Mouse (Mus musculus) neutrophil, adult 83 days (primary cell): Measurements from ENCODE around the gene Limk2. TPM values are rescaled to one million over a fixed set of nuclear protein-coding genes. Genes with fewer than 3 reads are reported as not detected.

Experiments
- total RNA-seq, 2 experiments: library from RNA; stranded (reverse); gene quantifications; one replicate each; pipeline ENCODE4 v1.2.4; 2023

Gene Limk2
- 10 to 100 TPM; 49.4 to 50.4 TPM for total RNA-seq

DNA sequence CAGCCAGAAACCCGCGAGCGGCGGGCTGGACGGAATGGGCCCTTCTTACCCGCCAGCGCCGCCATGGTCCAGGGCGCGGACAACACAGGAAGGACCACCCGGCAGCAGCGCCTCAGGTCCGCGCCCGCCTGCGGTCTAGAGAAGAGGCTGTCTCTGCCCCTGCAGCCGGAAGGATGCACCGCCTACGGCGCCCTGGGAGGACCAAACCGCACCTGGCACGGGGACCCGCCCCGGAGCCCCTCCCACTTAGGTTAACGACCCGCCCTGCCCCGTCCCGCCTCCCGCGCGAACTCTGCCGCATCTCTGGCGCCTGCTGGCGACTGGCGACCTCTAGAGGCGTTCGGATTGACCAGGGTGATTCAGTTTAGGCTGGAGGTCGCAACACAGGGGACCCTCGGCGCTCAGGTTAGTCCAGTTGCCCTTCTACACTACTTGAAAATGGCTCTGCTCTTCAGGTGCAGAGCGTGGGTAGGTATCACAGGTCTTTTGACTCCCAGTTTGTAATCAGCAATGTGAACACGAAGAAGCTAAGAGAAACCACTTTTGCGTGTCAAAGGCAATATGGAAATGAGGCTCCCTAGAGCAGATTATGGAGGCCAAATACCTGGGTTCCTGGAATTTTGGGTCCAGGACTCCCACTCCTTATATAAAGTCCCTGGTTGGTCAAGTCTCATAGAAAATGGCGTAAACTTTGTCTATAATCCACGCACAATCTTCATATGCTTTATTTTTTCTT, at the start of gene Limk2:
TSS of gene Limk2 (minus strand) at position 193 of the 736 bp plus-strand sequence.

DNA sequence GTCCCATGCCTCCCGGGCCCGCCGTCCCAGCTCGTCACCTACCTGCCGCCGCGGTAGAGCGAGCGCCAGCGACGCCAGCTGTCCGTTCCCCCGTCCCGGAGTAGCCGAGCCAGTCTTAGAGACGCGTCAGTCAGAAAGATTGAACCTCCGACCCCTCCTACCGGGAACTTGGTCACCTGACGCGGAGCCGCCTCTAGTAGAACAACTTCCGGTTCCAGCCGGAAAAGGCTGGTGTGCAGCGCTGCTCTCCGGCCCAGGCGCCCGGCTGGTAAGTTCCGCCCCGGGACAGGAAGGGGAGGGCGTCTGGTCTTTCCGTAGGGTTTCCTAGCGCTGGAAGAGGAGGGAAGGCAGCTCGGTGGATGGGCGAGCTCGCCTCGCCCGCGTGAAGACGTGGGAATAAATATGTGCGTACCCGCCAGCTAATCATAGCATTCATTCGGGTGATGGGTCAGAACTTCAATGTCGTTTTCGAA, 43.2 kb upstream of the Limk2 start, which contains the start of gene Rnf185:
TSS of gene Rnf185 (minus strand) at position 197 of the 473 bp plus-strand sequence.

DNA sequence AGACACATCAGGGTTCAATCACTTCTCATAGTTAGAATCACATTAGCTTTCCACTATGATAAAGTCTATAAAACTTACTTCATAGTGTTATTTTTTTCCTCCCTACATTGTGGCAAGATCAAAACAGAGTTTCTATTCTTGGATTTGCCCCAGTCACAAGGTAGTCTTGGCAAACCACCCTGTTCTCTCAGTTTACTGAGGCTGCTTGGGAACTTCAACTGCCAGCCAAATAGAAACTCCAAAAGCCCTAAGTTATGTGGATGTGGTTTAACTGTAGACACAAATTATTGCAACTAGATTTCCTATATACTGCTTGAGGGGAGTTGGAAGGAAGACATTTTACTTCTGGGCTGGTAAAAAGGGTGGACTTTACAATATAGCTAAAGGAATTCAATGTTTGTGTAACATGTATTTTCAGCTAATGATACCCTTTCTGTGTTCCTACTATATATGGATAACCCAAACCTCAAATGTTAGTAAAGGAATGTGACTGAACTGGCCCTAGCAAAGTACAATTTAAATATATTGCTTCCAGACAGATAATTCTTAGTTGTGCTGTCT, 79.0 kb downstream of the Limk2 start, which contains the start of gene Pik3ip1:
TSS of gene Pik3ip1 (plus strand) at position 511 of the 561 bp plus-strand sequence.

Other genes with a start within 250 kb of the Limk2 start
- gene Sfi1, start 215.7 kb downstream of the Limk2 start, total RNA-seq, result 10 to 100 TPM; 59.3 to 66.1 TPM
- gene Eif4enif1, start 206.8 kb downstream of the Limk2 start, total RNA-seq, result 10 to 100 TPM; 66.1 to 66.9 TPM
- 10 to 100 TPM; 43.0 to 44.9 TPM for gene Drg1, start 142.8 kb downstream of the Limk2 start, total RNA-seq
- gene Patz1, start 120.3 kb downstream of the Limk2 start, total RNA-seq, result 10 to 100 TPM; 34.4 to 35.0 TPM
- 1 to 10 TPM; 4.3 to 8.0 TPM for gene Pik3ip1, start 78.8 kb downstream of the Limk2 start, total RNA-seq
- 10 to 100 TPM; 11.5 to 14.0 TPM for gene Rnf185, start 43.2 kb upstream of the Limk2 start, total RNA-seq
- gene Pla2g3, start 79.1 kb upstream of the Limk2 start, total RNA-seq, result not detected
- gene Inpp5j, start 95.6 kb upstream of the Limk2 start, total RNA-seq, result 1 to 10 TPM; 6.1 to 6.4 TPM
- gene Selenom, start 105.5 kb upstream of the Limk2 start, total RNA-seq, result 1 to 10 TPM; 4.3 to 6.3 TPM
- 10 to 100 TPM; 21.2 to 21.4 TPM for gene Smtn, start 131.4 kb upstream of the Limk2 start, total RNA-seq
- gene Morc2a, start 240.0 kb upstream of the Limk2 start, total RNA-seq, result 10 to 100 TPM; 15.4 to 18.0 TPM